Mouse (Mus musculus): ENCODE measurements around the gene Cln5.

GRCm38 (mm10) chr14:103099238-103099933, 29.4 kb downstream of the Cln5 start, which contains the start of gene Fbxl3:
- no peak for TF ChIP-seq CTCF (IDR thresholded peaks at IDR 0.05; ENCODE audit: extremely low read depth, insufficient read depth, low read length)
- peak; percentile 52 for TF ChIP-seq POLR2A (IDR thresholded peaks at IDR 0.05; ENCODE audit: extremely low read depth, insufficient read depth, low read length)

Data from cortical plate, adult 2 months (tissue).